Mouse (Mus musculus) heart, postnatal 0 days (tissue): ENCODE results near the gene Samd4. TPM values are rescaled to one million over a fixed set of nuclear protein-coding genes. Genes with fewer than 3 reads are reported as not detected.

Experiments used
- ATAC-seq: fragments of 200-750 bp; cut with Nextera tagmentation; 2 replicates; pipeline ENCODE4 v1.8.0; 2017; ENCODE audit warnings: low read depth, moderate number of reproducible peaks, moderate library complexity; ENCODE audit not compliant: insufficient read depth
- DNase-seq: peaks from one replicate; pipeline ENCODE4 v3.0.0-alpha.2; 2016; ENCODE audit warnings: low spot score
- H3K27ac ChIP-seq: fragments of 300-500 bp; sonication (generic); 2 replicates; pipeline ENCODE4 v1.5.1; 2014; ENCODE audit warnings: low read depth, mild to moderate bottlenecking
- H3K27me3 ChIP-seq: fragments of 300-500 bp; sonication (generic); 2 replicates; pipeline ENCODE4 v1.6.1; 2014; ENCODE audit warnings: low read length, mixed read lengths; ENCODE audit not compliant: control insufficient read depth, insufficient read depth
- H3K36me3 ChIP-seq: fragments of 300-500 bp; sonication (generic); replicated peaks from 2 replicates; pipeline ENCODE4 v1.6.1; 2014; ENCODE audit warnings: low read length, mixed read lengths; ENCODE audit not compliant: control insufficient read depth, insufficient read depth
- H3K4me1 ChIP-seq: fragments of 300-500 bp; sonication (generic); 2 replicates; pipeline ENCODE4 v1.6.1; 2014; ENCODE audit warnings: antibody characterized with exemption; ENCODE audit not compliant: control insufficient read depth, insufficient read depth
- H3K4me2 ChIP-seq: fragments of 300-500 bp; sonication (generic); 2 replicates; pipeline ENCODE4 v1.6.1; 2014; ENCODE audit warnings: low read depth, mild to moderate bottlenecking, low read length, moderate library complexity
- H3K4me3 ChIP-seq: fragments of 300-500 bp; sonication (generic); 2 replicates; pipeline ENCODE4 v1.5.1; 2014; ENCODE audit warnings: low read depth, low read length
- H3K9ac ChIP-seq: fragments of 300-500 bp; sonication (generic); replicated peaks from 2 replicates; pipeline ENCODE4 v1.6.1; 2014; ENCODE audit warnings: low read depth, low read length, mixed read lengths
- H3K9me3 ChIP-seq: fragments of 300-500 bp; sonication (generic); replicated peaks from 2 replicates; pipeline ENCODE4 v1.6.1; 2016; ENCODE audit warnings: low read length; ENCODE audit not compliant: control insufficient read depth
- CTCF ChIP-seq: IDR thresholded peaks from 2 replicates; pipeline ENCODE4 v1.5.1; 2016; ENCODE audit warnings: antibody characterized with exemption, control low read depth, low read depth
- EP300 ChIP-seq: IDR thresholded peaks from 2 replicates; pipeline ENCODE4 v1.6.1; 2016; ENCODE audit warnings: antibody characterized with exemption, low read depth
- WGBS: fragments of 180-500 bp; shearing (Covaris S2); extraction: QIAGEN DNeasy Blood & Tissue Kit; methylation state at CpG from one replicate; pipeline ENCODE4 v1.1.7; 2014; 5-methylcytosine and 5-hydroxymethylcytosine counted together
- polyA plus RNA-seq: library from polyadenylated mRNA; unstranded; fragments of >200 nt; fragmentation: Nextera tagmentation; extraction: Ambion mirVana; gene quantifications from 2 replicates; pipeline ENCODE4 v1.2.1, GENCODE M21; 2015
- total RNA-seq: library from RNA; depleted of rRNA; stranded (reverse); fragments of >200 nt; gene quantifications from 2 replicates; pipeline ENCODE4 v1.2.3, GENCODE M21; 2014; ENCODE audit warnings: low replicate concordance

The Samd4 gene
- total and polyA plus RNA-seq, 2 experiments from 2014 or later, result 12.5 to 53.8 TPM

GRCm38 (mm10) chr14:46955574-46956043, 73.0 kb downstream of the Samd4 start:
- Histone ChIP-seq H3K27me3 (no peaks in the 10 kb centered on the region), H3K36me3 (no peaks in the 10 kb centered on the region), H3K9me3 (no peaks in the 10 kb centered on the region), H3K4me3 (no peak overlapping the region), H3K9ac (no peak overlapping the region), H3K27ac (peak overlapping the region; percentile 58), H3K4me1 (peaks cover 35% of the 10 kb centered on the region), H3K4me2 (no peak overlapping the region)
- TF ChIP-seq EP300, result no peak
- peak; percentile 46; the same call in 1 of the 2 replicates for TF ChIP-seq CTCF
- ATAC-seq (peak; percentile 64; the same call in 1 of the 2 replicates), DNase-seq (no peak)
- WGBS, result 21% methylated on average over 9 of the region's 9 CpGs

- Histone ChIP-seq H3K9ac (no peak overlapping the region), H3K36me3 (no peaks in the 10 kb centered on the region), H3K27ac (no peak overlapping the region), H3K9me3 (no peaks in the 10 kb centered on the region), H3K4me2 (no peak overlapping the region), H3K4me3 (no peak overlapping the region), H3K4me1 (peaks cover 30% of the 10 kb centered on the region), H3K27me3 (no peaks in the 10 kb centered on the region)
- TF ChIP-seq EP300, result no peak
- no peak for TF ChIP-seq CTCF
- DNase-seq (no peak), ATAC-seq (no peak)
- WGBS, result 60% methylated on average over 7 of the region's 7 CpGs
Measured at GRCm38 (mm10) chr14:46956121-46956520, 73.5 kb downstream of the Samd4 start.

GRCm38 (mm10) chr14:46959166-46959721, 76.6 kb downstream of the Samd4 start:
- no peak for TF ChIP-seq CTCF
- TF ChIP-seq EP300, result no peak
- Histone ChIP-seq H3K4me2 (no peak overlapping the region), H3K9me3 (no peaks in the 10 kb centered on the region), H3K36me3 (no peaks in the 10 kb centered on the region), H3K27ac (no peak overlapping the region), H3K27me3 (no peaks in the 10 kb centered on the region), H3K9ac (no peak overlapping the region), H3K4me1 (peaks cover 14% of the 10 kb centered on the region), H3K4me3 (no peak overlapping the region)
- no peak for DNase-seq
- 65% methylated on average over 7 of the region's 7 CpGs for WGBS
- no peak for ATAC-seq

GRCm38 (mm10) chr14:46959831-46960230, 77.2 kb downstream of the Samd4 start:
- Histone ChIP-seq H3K27ac (no peak overlapping the region), H3K4me2 (no peak overlapping the region), H3K9ac (no peak overlapping the region), H3K36me3 (no peaks in the 10 kb centered on the region), H3K9me3 (no peaks in the 10 kb centered on the region), H3K4me3 (no peak overlapping the region), H3K27me3 (no peaks in the 10 kb centered on the region), H3K4me1 (peaks cover 14% of the 10 kb centered on the region)
- ATAC-seq (no peak), DNase-seq (no peak)
- WGBS, result 92% methylated on average over 2 of the region's 2 CpGs
- TF ChIP-seq EP300 (no peak), CTCF (no peak)

GRCm38 (mm10) chr14:46962832-46963231, 80.2 kb downstream of the Samd4 start:
- WGBS, result 88% methylated on average over 5 of the region's 5 CpGs
- H3K9me3 ChIP-seq, result no peaks in the 10 kb centered on the region
- no peak overlapping the region for H3K27ac ChIP-seq
- ATAC-seq, result no peak
- DNase-seq, result no peak
- H3K27me3 ChIP-seq, result no peaks in the 10 kb centered on the region
- TF ChIP-seq EP300 (no peak), CTCF (no peak)
- no peaks in the 10 kb centered on the region for H3K36me3 ChIP-seq
- H3K4me1 ChIP-seq, result peaks cover 25% of the 10 kb centered on the region
- H3K4me3 ChIP-seq, result no peak overlapping the region
- H3K4me2 ChIP-seq, result no peak overlapping the region
- H3K9ac ChIP-seq, result no peak overlapping the region
